Mouse (Mus musculus) urinary bladder, adult 2 months (tissue): ENCODE results near the gene Secisbp2. TPM values are rescaled to one million over a fixed set of nuclear protein-coding genes. Genes with fewer than 3 reads are reported as not detected.

Experiments used
- DNase-seq: peaks from one replicate; pipeline ENCODE4 v3.0.0; 2022; ENCODE audit warnings: low spot score
- polyA plus RNA-seq: library from polyadenylated mRNA; depleted of rRNA; stranded (reverse); fragments of >200 nt; gene quantifications from 2 replicates; pipeline ENCODE4 v1.2.3, GENCODE M21; 2012

Secisbp2 gene
- polyA plus RNA-seq, 1 experiment = 26.0 TPM

DNA sequence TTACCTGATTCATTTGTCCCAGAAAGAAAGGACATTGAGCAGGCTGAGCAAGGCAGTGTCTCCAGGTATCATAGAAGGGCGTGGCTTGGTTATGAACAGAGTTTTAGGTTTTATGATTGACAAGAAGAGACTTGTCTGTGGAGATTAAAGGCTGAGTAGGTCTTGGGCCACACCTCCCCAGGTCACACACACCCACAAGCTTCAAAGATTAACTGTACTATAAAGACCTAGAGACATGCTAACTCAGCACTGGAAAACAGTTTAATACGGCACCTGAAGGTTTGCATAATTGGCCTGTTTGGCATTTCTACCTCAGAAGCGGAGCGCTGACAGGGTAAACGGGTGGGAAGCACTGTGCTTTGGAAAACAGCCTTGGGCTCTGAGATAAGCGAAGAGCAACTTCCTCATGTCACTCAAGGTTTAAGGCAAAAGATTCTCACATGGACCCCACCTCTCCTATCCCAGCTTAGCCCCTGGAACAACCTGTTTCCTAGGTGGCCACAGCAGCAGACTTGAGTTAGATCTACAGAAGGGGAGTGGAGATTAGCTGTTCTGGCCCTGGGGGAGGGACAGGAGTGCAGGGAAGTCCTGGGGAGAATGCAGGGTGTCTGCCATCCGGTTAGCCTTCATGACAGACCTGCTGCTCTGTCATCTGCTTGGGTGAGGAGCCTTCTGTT, 33.9 kb downstream of the Secisbp2 start:
- DNase-seq = no peak

DNA sequence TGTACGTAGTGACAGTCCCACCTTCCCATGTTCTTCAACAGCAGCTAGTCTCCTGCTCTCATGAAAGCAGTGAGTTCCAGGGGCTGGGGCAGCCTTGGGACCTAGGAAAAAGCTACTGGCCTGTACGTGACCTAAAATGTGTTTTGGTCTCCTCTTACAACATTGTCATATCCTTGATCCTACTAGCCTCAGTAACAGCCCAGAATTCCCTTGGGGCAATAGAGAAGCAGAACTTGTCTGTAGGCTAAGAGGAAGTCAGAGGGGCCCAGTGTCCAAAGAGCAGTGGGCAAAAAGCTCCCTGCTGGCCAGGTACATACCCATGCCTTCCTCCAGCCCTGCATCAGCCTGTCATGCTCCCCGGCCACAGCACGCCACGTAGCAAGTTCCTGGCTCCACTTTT, 35.5 kb downstream of the Secisbp2 start:
- DNase-seq = no peak

DNA sequence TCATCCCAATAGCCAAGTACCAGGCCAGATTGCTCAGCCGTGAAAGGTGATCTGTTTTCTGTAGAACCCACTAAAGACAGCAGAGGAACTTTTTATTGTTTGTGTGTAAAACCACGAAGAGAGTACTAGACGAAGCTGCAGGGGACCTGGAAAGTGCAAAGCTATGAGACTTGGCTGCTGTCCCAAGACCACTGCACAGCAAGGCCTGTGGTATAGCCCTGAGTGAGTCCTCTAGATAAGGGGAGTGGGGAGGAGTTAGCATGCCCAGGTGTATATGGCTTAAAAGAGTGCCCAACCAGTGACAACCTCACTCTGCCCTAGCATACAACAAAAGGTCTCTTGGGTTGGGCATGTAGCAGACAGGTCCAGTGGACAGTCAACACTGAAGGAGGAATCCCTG, 37.2 kb downstream of the Secisbp2 start:
- no peak for DNase-seq

- no peak for DNase-seq
Measured at GRCm38 (mm10) chr13:51696481-51696880, 45.0 kb downstream of the Secisbp2 start.

GRCm38 (mm10) chr13:51697455-51697854, 46.0 kb downstream of the Secisbp2 start:
- no peak for DNase-seq

DNA sequence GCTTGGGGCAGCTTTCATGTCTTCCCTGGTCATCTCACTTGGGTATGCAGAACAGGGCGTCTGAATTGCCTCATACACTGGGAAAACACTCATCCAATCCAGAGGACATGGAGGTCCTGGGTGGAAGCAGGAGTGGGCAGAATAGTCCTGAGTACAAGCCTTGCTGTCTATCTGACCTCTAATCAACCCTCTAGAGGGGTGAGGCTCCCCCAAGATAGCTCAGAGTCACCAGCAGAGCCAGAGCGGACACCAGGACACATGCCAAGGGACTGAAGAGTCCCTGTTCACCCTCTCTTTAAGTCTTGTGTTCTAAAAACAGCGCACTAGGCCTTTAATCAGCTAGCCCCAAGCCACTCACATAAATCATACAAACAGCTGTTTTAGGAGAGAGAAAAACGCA, 46.4 kb downstream of the Secisbp2 start:
- no peak for DNase-seq

- DNase-seq = no peak
Measured at GRCm38 (mm10) chr13:51698318-51698717, 46.8 kb downstream of the Secisbp2 start.

DNA sequence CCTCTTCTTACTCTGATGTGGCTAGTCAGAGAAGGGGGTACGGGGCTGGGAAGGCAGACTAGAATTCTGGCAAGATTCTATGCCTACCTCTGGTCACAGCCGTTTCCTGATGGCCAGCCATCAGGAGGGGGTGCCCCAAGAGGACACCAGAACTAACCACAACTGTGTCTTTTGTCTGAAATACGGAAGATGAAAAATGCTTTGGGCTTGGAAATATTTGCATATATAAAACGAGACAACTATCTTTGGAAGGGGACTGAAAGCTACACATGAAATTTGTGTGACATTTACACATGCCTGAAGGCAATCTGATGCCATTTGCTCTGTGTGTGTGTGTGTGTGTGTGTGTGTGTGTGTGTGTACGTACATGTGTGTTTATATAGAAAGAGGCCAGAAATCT, 52.4 kb downstream of the Secisbp2 start:
- no peak for DNase-seq

- DNase-seq = no peak
Measured at GRCm38 (mm10) chr13:51705882-51706854, 54.7 kb downstream of the Secisbp2 start.

GRCm38 (mm10) chr13:51710738-51711137, 59.2 kb downstream of the Secisbp2 start:
- DNase-seq = no peak

DNA sequence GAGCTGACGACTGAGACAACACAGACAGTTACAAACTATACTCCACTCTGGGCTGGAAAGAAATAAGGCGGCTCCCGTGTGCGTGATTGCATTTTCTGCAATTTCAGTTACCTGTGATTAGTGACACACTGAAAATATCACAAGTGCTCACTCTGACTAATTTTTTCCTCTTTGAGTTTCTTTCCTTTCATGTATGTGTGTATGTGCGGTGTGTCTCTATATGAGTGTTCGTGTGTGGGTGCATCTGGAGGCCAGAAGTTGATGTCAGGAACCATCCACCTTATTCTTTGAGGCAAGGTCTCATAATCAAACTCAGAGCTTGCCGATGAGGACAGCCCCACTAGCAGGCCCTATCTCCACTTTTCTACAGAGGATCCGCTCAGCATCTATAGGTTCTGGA, 60.5 kb downstream of the Secisbp2 start:
- no peak for DNase-seq

DNA sequence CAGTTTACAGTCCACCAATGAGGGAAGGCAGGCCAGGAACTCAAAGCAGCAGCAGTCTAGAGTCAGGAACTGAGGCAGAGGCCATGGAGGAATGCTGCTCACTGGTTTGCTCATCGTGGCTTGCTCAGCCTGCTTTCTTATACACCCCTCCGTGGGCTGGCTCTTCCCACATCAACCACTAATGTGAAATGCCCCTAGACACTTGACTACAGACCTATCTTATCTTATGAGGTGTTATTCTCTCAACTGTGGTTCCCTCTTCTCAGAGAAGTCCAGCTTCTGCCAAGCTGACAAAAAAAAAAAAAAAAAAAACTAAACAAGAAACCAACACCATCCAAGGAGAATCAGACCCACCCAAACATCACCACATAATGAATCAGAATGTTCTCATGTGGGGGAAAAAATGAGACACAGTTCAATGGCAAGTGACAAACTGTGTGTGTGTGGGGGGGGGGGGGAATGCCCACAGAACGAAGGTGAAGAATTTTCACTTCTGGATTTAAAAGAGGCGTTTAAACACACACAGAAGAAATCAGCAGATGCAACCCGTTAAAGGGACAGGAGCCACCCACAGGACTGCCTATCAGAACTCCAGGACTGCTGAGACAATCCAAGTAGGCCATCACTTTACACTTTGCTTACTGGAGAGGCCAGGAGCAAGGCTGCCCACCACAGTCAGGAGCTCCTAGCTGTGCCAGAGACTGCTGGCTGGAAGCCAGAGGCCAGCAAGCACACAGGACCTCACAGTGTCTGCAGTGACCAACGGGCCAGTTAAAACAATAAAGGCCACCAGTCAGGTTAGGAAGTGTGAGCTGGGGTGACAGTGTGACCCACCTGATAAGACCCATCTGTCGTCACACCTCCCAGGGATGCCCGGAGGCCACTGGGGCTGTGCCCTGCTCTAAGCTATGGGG, 65.1 kb downstream of the Secisbp2 start:
- no peak for DNase-seq

GRCm38 (mm10) chr13:51719256-51719655, 67.8 kb downstream of the Secisbp2 start:
- DNase-seq = no peak

- DNase-seq = no peak
Measured at GRCm38 (mm10) chr13:51720556-51720955, 69.1 kb downstream of the Secisbp2 start.

GRCm38 (mm10) chr13:51723114-51723513, 71.6 kb downstream of the Secisbp2 start:
- no peak for DNase-seq

- no peak for DNase-seq
Measured at GRCm38 (mm10) chr13:51724566-51724965, 73.1 kb downstream of the Secisbp2 start.

DNA sequence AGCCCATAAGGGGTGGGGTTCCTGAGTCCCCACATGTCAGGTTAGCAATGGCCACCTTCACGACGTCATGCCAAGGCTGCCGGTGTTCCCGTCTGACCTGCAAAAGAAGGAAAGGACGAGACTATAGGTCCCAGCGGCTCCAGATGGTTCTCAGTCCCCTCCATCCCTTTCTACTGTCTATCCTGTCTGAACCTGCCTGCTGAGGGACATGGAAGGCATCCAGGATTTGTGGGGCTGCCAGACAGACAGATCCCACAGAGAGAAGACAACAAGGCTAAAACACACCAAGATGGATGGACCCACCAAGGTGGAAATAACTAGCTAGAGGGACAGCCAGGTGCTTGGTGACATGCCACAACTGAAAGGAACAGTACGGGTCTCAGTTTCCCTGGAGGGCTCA, 73.9 kb downstream of the Secisbp2 start:
- DNase-seq = no peak

DNA sequence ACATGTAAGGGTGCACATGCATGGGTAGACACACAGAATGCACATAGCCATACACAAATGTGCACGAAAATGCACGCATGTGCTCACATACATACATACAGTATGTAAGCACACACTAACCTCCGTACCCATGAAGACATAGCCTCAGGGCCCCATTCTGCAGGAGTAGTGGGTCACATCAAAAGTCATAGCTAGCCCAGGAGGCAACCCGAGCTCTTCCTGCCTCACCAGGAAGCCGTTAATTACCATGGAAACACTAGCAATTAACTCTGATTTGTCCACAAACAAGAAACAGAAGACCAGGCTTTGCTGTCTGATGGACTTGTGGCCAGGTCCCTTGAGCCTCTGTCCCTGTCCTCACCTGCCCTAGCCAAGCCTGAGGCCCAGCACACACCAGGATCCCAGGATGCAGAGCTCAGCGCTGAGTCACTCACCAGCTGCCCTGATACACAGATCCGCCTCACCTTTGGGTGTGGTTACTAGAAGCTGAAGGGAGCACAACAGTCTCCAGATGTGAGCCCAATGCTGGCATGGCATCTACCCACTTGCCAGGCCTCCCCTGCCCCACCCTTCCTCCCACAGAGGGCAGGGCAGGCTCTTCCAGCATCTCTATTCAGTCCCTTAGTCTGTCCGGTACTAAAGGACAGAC, 74.6 kb downstream of the Secisbp2 start:
- no peak for DNase-seq

DNA sequence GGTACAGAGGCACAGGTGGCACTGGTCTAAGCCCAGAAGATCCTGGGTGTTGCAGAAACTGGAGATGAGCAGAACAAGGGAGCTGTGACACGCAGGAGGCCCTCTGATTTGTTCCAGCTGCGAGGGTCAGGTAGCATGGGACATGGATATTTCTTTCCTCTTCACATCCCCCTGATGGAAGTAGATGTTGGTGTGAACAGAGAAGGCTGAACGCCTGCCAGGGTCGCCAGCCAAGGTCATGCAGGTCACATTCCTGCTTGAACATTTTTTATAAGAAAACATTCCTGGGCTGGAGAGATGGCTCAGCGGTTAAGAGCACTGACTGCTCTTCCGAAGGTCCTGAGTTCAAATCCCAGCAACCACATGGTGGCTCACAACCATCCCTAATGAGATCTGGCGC, 75.9 kb downstream of the Secisbp2 start:
- DNase-seq = no peak

DNA sequence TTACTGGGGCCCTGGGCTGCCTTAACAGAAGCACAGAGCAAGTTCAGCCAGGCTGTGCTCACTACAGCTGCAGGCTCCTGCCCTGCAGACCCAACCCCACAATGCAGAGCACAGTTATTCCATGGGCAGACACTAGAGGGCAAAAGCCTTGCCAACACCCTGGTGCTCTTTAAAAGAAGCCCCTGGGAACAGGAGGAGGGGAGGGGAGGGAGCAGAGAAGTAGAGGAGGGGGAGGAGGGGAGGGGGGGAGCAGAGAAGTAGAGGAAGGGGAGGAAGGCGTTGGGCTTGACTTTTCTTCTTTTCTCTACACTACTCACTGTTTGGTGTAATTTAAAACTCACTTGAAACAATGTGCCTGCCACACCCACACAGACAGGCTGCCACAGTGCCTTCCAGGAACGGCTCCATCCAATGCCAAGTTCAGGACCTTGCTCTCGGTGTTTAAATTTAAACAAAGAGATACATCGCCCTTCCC, 78.4 kb downstream of the Secisbp2 start:
- no peak for DNase-seq

DNA sequence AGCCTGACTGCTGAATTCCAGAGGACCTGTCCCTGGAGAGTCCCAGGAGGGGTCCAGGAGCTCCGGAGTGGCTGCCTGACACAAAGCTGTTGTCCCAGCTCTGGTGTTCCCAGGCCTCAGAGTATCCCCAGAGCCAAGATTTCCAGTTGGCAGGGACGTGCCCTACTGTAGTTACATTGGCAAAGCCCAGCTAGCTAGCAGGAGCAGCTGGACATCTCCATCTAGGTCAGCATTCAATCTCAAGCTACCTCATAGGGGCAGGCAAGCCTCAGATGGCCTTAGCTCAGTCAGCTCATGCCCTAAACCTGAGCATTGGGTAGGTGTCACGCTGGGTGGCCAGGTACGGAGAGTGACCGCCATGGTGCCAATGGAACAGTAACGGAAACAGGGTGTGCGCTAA, 80.0 kb downstream of the Secisbp2 start:
- no peak for DNase-seq
